Mouse (Mus musculus) neural tube, embryonic 11.5 days (tissue): Measurements from ENCODE around the gene Trub2. TPM values are rescaled to one million over a fixed set of nuclear protein-coding genes. Genes with fewer than 3 reads are reported as not detected.
A peak's percentile ranks its signal among the peaks of the same experiment; 100 is the strongest.

ENCODE experiments used
- ATAC-seq: fragments of 200-750 bp; cut with Nextera tagmentation; 2 replicates; pipeline ENCODE4 v1.8.0; 2017; ENCODE audit warnings: moderate number of reproducible peaks, mild to moderate bottlenecking, moderate TSS enrichment, moderate library complexity; ENCODE audit not compliant: insufficient read depth, low FRiP score, low TSS enrichment
- DNase-seq: peaks from one replicate; pipeline ENCODE4 v3.0.0-alpha.2; 2015; ENCODE audit warnings: low spot score
- H3K27ac ChIP-seq: fragments of 300-500 bp; sonication (generic); 2 replicates; pipeline ENCODE4 v1.5.1; 2014; ENCODE audit warnings: low read depth, mild to moderate bottlenecking, low read length
- H3K27me3 ChIP-seq: fragments of 300-500 bp; sonication (generic); 2 replicates; pipeline ENCODE4 v1.6.1; 2014; ENCODE audit warnings: mild to moderate bottlenecking, low read length, mixed read lengths; ENCODE audit not compliant: control insufficient read depth, insufficient read depth
- H3K36me3 ChIP-seq: fragments of 300-500 bp; sonication (generic); 2 replicates; pipeline ENCODE4 v1.6.1; 2014; ENCODE audit warnings: mild to moderate bottlenecking, low read length, moderate library complexity, mixed read lengths; ENCODE audit not compliant: control insufficient read depth, insufficient read depth
- H3K4me1 ChIP-seq: fragments of 300-500 bp; sonication (generic); 2 replicates; pipeline ENCODE4 v1.6.1; 2014; ENCODE audit warnings: low read length, mixed read lengths; ENCODE audit not compliant: control insufficient read depth, insufficient read depth
- H3K4me2 ChIP-seq: fragments of 300-500 bp; sonication (generic); 2 replicates; pipeline ENCODE4 v1.6.1; 2014; ENCODE audit warnings: low read depth, mild to moderate bottlenecking, moderate library complexity
- H3K4me3 ChIP-seq: fragments of 300-500 bp; sonication (generic); 2 replicates; pipeline ENCODE4 v1.5.1; 2014; ENCODE audit warnings: low read depth, low read length
- H3K9ac ChIP-seq: fragments of 300-500 bp; sonication (generic); 2 replicates; pipeline ENCODE4 v1.6.1; 2014; ENCODE audit warnings: mild to moderate bottlenecking, low read length
- H3K9me3 ChIP-seq: fragments of 300-500 bp; sonication (generic); 2 replicates; pipeline ENCODE4 v1.6.1; 2016; ENCODE audit warnings: low read length; ENCODE audit not compliant: control insufficient read depth
- WGBS: fragments of 180-500 bp; shearing (Covaris S2); extraction: QIAGEN DNeasy Blood & Tissue Kit; methylation state at CpG from one replicate; pipeline ENCODE4 v1.1.7; 2014; 5-methylcytosine and 5-hydroxymethylcytosine counted together
- polyA plus RNA-seq: library from polyadenylated mRNA; unstranded; fragments of >200 nt; fragmentation: Nextera tagmentation; extraction: Ambion mirVana; gene quantifications from 2 replicates; pipeline ENCODE4 v1.2.1, GENCODE M21; 2014

Trub2 gene
- polyA plus RNA-seq, 1 experiment from 2014 or later: 31.4 TPM

DNA sequence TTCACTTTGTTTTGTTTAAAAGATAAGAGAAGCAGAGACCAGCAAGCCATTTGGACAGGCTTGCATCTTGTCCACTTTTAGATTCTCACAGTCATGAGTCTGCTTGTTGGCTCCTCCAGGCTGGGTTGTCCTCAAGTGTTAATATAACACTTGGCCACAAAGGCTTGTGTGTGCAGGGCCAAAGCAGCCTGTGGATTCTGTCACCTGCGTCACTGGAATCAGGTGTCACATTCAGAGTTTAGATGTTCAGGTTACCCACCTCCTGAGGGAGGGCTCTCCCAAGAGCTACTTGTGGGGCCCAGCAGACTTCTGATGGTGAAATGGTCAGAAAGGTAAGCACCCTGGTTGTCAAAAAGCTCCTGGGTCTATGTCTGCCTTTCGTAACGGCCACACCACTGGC is 65.2 kb downstream of the Trub2 start:
- Histone ChIP-seq H3K4me3 (no peak overlapping the region), H3K36me3 (peaks cover 18% of the 10 kb centered on the region), H3K27ac (no peak overlapping the region), H3K4me1 (no peaks in the 10 kb centered on the region), H3K27me3 (no peaks in the 10 kb centered on the region), H3K4me2 (no peak overlapping the region), H3K9me3 (no peaks in the 10 kb centered on the region), H3K9ac (no peak overlapping the region)
- WGBS: 90% methylated on average over 3 of the region's 3 CpGs
- no peak for DNase-seq
- no peak for ATAC-seq

GRCm38 (mm10) chr2:29718581-29718980 is 69.7 kb downstream of the Trub2 start:
- H3K4me1 ChIP-seq: no peaks in the 10 kb centered on the region
- no peak overlapping the region for H3K4me2 ChIP-seq
- ATAC-seq (no peak), DNase-seq (no peak)
- WGBS: 93% methylated on average over 5 of the region's 5 CpGs
- H3K27ac ChIP-seq: no peak overlapping the region
- H3K36me3 ChIP-seq: peaks cover 11% of the 10 kb centered on the region
- no peaks in the 10 kb centered on the region for H3K27me3 ChIP-seq
- H3K4me3 ChIP-seq: no peak overlapping the region
- no peak overlapping the region for H3K9ac ChIP-seq
- no peaks in the 10 kb centered on the region for H3K9me3 ChIP-seq

- H3K4me1 ChIP-seq: no peaks in the 10 kb centered on the region
- ATAC-seq (no peak), DNase-seq (peak; percentile 60)
- H3K27ac ChIP-seq: no peak overlapping the region
- 21% methylated on average over 6 of the region's 6 CpGs for WGBS
- H3K27me3 ChIP-seq: no peaks in the 10 kb centered on the region
- no peak overlapping the region for H3K9ac ChIP-seq
- H3K4me2 ChIP-seq: no peak overlapping the region
- 0 out of 2 replicates have a peak, but pooled peaks cover 4% of the 10 kb centered on the region for H3K36me3 ChIP-seq
- H3K9me3 ChIP-seq: no peaks in the 10 kb centered on the region
- H3K4me3 ChIP-seq: no peak overlapping the region
These were observed 71.6 kb downstream of the Trub2 start for GRCm38 (mm10) chr2:29716691-29717090.

DNA sequence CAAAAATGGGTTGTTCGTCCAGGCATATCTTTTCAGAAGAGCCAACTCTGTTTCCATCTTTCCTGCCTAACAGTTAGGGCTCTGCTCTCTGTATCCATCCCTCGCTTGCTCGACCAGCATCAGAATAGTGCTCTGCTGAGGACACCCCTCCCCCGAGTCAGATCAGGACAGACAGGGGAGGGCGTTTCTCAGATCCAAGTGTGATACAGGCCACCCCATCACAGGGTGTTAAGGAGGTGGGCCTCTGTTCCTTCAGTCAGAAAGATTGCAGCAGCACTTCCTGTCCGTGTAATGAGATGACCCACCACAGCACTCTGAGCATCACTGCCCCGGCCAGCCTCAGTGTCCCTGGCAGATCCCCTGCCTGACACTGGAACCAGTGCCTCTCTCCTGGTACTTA is 72.2 kb downstream of the Trub2 start:
- H3K9ac ChIP-seq: no peak overlapping the region
- no peak for DNase-seq
- no peak for ATAC-seq
- no peaks in the 10 kb centered on the region for H3K27me3 ChIP-seq
- 0 out of 2 replicates have a peak, but pooled peaks cover 4% of the 10 kb centered on the region for H3K36me3 ChIP-seq
- no peaks in the 10 kb centered on the region for H3K9me3 ChIP-seq
- WGBS: 40% methylated on average over 7 of the region's 7 CpGs
- H3K4me3 ChIP-seq: no peak overlapping the region
- no peaks in the 10 kb centered on the region for H3K4me1 ChIP-seq
- H3K27ac ChIP-seq: no peak overlapping the region
- no peak overlapping the region for H3K4me2 ChIP-seq

DNA sequence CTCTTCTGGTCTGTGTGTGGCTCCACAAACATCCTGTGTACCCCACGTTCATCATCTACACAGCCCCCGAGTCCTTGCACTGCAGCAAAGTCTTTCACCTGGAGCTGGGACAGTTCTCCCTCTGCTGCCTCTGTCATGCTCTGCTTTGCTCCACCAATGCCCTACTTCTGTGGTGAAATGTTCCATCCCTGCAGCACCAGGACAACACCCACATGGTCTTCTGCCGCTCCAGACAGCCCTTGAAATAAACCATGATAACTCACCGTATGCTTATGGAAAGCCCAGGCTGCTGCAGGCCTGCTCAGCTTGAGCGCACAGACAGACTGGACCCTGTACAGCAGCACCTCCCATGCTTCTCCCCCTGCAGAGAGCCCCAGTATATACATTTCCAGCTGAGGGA is 74.2 kb downstream of the Trub2 start:
- ATAC-seq: no peak
- no peak overlapping the region for H3K27ac ChIP-seq
- WGBS: 91% methylated on average over 5 of the region's 5 CpGs

DNA sequence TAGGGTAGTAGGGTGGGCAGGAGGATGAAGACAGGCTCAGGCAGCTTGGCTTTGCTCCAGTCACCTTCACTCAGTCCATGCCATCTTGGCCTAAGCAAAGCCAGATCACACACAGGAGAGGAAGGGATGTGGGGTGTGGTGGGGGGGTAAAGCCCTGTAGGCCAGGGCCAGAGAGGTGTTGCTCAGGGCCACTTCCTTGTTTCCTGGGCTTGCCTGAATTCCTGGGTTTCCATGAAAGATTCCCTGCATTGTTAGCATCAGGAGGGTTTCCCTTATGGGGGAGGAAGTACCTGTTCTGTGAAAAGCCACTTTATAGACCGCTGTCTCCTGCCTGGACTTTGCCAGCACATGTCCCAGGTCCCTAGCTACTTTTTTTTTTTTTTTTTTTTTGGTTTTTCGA is 74.8 kb downstream of the Trub2 start:
- 84% methylated on average over 1 of the region's 2 CpGs for WGBS
- 0 out of 2 replicates have a peak, but pooled peaks cover 2% of the 10 kb centered on the region for H3K36me3 ChIP-seq

More for the DNA sequence above, 74.2 kb downstream of the Trub2 start:
- Histone ChIP-seq H3K4me1 (no peaks in the 10 kb centered on the region), H3K4me3 (no peak overlapping the region), H3K9me3 (no peaks in the 10 kb centered on the region), H3K4me2 (no peak overlapping the region), H3K27me3 (no peaks in the 10 kb centered on the region), H3K36me3 (0 out of 2 replicates have a peak, but pooled peaks cover 2% of the 10 kb centered on the region), H3K9ac (no peak overlapping the region)
- DNase-seq: no peak

DNA sequence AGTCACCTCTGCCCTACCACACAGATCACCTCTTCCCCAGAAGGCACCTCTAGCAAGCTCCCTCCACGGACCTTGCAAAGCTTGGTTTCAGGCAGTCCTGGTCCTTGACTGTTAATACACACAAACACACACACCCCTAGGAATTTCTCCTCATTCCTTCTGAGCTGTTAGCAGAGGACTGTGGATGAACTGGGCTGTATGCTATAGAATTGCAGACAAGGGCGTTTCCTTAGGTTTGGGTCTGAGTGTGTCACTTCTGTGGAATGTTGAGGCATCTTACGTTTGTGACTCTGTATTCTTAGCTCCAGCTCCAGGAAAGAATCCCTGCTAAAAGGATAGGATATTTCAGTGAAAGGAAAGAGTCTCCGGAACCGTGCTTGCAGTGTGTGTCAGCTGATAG is 76.4 kb downstream of the Trub2 start:
- H3K4me3 ChIP-seq: no peak overlapping the region
- H3K27me3 ChIP-seq: no peaks in the 10 kb centered on the region
- H3K36me3 ChIP-seq: peaks cover 6% of the 10 kb centered on the region; the same call in 1 of the 2 replicates
- WGBS: 90% methylated on average over 5 of the region's 5 CpGs
- DNase-seq (no peak), ATAC-seq (no peak)
- H3K9me3 ChIP-seq: no peaks in the 10 kb centered on the region
- H3K9ac ChIP-seq: no peak overlapping the region
- H3K4me1 ChIP-seq: no peaks in the 10 kb centered on the region
- no peak overlapping the region for H3K27ac ChIP-seq
- H3K4me2 ChIP-seq: no peak overlapping the region

More for the DNA sequence above, 74.8 kb downstream of the Trub2 start:
- no peaks in the 10 kb centered on the region for H3K9me3 ChIP-seq
- no peak for ATAC-seq
- no peaks in the 10 kb centered on the region for H3K4me1 ChIP-seq
- H3K27me3 ChIP-seq: no peaks in the 10 kb centered on the region
- H3K4me3 ChIP-seq: no peak overlapping the region
- H3K27ac ChIP-seq: no peak overlapping the region
- no peak overlapping the region for H3K4me2 ChIP-seq
- H3K9ac ChIP-seq: no peak overlapping the region
- no peak for DNase-seq

Other genes with a start within 250 kb of the Trub2 start
- gene Rapgef1, start 168.8 kb downstream of the Trub2 start, polyA plus RNA-seq: 21.3 and 23.5 TPM in 2 replicates
- gene Gm13420, start 36.8 kb downstream of the Trub2 start, polyA plus RNA-seq: not detected in 2 replicates
- not detected in 2 replicates for gene Gm13547, start 29.2 kb downstream of the Trub2 start, polyA plus RNA-seq
- 41.8 and 46.6 TPM in 2 replicates for gene Coq4, start 1.0 kb downstream of the Trub2 start, polyA plus RNA-seq
- gene Slc27a4, start 14.1 kb upstream of the Trub2 start, polyA plus RNA-seq: 20.5 and 20.8 TPM in 2 replicates
- gene Urm1, start 31.6 kb upstream of the Trub2 start, polyA plus RNA-seq: 21.9 and 23.9 TPM in 2 replicates
- 17.5 and 20.2 TPM in 2 replicates for gene Cercam, start 80.7 kb upstream of the Trub2 start, polyA plus RNA-seq
- gene Odf2, start 100.7 kb upstream of the Trub2 start, polyA plus RNA-seq: 74.6 and 78.9 TPM in 2 replicates
- gene Gle1, start 146.9 kb upstream of the Trub2 start, polyA plus RNA-seq: 61.5 and 71.3 TPM in 2 replicates
- gene Sptan1, start 177.1 kb upstream of the Trub2 start, polyA plus RNA-seq: 194 and 196 TPM in 2 replicates